Mouse (Mus musculus): ENCODE measurements around the gene Fmo5.

Gene Fmo5

DNA sequence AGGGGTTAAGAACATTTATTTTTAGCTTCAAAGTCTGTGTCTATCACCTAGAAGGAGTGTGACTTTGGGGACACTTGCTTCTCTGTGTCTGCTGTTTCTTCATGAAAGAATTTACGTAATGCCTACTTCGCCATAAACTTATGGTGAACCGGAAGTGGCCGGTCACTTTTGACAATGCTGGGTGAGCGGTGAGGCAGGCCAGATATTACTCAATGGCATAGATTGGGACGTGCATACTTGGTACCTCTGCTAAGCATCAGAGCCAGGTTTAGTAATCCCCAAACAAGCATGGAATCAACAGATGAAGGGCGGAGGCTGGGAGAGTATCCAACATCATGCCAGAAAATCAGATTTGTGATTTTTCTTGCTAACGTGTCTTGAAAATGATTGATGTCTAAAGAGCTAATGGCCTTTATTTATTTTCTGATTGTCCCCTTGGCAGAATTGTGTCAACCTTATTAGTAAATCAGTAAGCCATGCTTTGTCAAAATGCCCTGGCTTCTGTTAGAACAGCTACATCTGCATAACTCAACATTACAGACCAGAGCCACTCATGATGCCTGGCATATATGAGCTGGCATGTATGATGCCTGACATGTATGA lies 2.8 kb downstream of the Fmo5 start:
- DNase-seq (ENCODE audit: low read depth in 2 of 2, low spot score in 2 of 2) = no peak

DNA sequence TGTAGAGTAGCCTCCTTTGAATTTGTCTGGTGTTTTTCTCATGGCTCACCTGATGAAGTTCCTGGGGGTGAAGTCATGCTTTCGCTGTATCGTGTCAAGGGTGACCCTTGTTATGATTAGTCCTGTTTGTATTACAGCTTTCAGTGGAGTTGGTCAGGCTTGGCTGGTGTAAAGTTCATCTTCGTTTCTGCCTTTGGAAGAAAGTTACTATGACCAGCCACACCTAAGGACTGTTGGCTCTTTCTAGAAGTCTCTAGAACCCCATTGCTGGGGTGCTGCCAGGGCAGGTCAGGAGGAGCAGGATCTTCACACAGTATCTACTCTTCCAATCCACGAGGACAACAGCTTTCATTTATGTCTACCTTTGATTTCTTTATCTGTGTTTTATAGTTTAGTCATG lies 4.9 kb downstream of the Fmo5 start:
- DNase-seq (ENCODE audit: low read depth in 2 of 2, low spot score in 2 of 2) = no peak

DNA sequence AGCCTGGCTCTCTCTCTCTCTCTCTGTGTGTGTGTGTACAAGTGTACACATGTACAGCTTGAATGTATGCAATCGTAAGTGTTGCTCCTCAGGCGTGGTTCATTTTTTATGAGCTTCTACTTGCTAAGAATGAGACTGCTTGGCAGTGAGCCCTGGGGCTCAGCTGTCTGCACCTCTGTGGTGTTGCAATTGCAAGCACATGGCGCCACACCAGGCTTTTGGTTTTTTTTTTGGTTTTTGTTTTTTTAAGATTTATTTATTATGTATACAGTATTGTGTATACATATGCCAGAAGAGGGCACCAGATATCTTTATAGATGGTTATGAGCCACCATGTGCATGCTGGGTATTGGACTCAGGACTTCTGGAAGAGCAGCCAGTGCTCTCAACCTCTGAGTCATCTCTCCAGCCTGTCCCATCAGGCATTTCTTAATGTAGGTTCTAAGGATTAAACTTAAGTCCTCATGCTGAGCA lies 5.7 kb downstream of the Fmo5 start:
- no peak for DNase-seq (ENCODE audit: low read depth in 2 of 2, low spot score in 2 of 2)

DNA sequence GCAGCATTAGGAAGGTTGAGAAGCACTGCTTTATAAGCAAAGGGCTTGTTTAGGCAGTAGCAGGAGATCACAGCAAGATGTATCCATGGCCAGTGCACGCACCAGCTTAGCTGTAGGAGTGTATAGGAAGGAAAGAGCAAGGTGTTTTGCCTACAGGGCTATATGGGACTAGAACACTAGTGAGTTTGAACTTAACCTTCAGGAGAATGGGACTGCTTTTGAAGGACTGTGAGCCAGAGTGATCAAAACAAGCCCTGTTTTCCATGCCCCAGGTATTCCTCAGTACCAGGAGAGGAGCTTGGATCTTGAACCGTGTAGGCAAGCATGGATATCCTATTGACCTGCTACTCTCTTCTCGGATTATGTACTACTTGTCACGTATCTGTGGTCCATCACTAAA lies 12.8 kb downstream of the Fmo5 start:
- no peak for DNase-seq (ENCODE audit: low read depth in 2 of 2, low spot score in 2 of 2)

DNA sequence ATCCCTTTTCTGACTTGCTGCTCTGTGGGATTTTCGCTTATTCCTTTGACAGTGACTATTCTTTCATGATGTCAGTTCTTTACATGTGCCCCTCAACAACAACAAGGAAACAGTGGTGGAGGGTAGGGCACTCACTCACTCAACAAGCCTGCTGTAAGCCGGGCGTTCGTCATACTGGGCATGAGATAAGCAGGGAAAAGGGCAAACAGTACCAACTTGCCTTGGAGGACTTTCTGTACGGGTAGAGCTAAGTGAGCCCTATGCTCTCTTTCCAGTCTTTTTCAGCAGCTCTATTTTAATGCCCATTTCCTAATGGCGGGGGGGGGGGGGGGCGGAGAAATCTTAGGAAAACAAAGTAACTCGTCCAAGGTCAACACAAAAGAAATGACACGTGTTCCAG lies 13.4 kb downstream of the Fmo5 start:
- no peak for DNase-seq (ENCODE audit: low read depth in 2 of 2, low spot score in 2 of 2)

GRCm38 (mm10) chr3:97648518-97648917 lies 19.9 kb downstream of the Fmo5 start:
- no peak for DNase-seq (ENCODE audit: low read depth in 2 of 2, low spot score in 2 of 2)

- DNase-seq (ENCODE audit: low read depth in 2 of 2, low spot score in 2 of 2) = no peak
Measured at GRCm38 (mm10) chr3:97649022-97649421, 20.4 kb downstream of the Fmo5 start.

GRCm38 (mm10) chr3:97649469-97649868 lies 20.9 kb downstream of the Fmo5 start:
- DNase-seq (ENCODE audit: low read depth in 2 of 2, low spot score in 2 of 2) = no peak

GRCm38 (mm10) chr3:97651604-97652003 lies 23.0 kb downstream of the Fmo5 start:
- no peak for DNase-seq (ENCODE audit: low read depth in 2 of 2, low spot score in 2 of 2)

- DNase-seq (ENCODE audit: low read depth in 2 of 2, low spot score in 2 of 2) = no peak
Measured at GRCm38 (mm10) chr3:97653781-97654180, 25.2 kb downstream of the Fmo5 start.

GRCm38 (mm10) chr3:97654901-97655300 lies 26.3 kb downstream of the Fmo5 start:
- DNase-seq (ENCODE audit: low read depth in 2 of 2, low spot score in 2 of 2) = peak; percentile 23 to 54

GRCm38 (mm10) chr3:97657655-97658411 lies 29.2 kb downstream of the Fmo5 start, which contains the start of gene Prkab2:
Gene Prkab2 (plus strand): TSS chr3:97658193.
- peak; percentile 97 to 99 for DNase-seq (ENCODE audit: low read depth in 2 of 2, low spot score in 2 of 2)

DNA sequence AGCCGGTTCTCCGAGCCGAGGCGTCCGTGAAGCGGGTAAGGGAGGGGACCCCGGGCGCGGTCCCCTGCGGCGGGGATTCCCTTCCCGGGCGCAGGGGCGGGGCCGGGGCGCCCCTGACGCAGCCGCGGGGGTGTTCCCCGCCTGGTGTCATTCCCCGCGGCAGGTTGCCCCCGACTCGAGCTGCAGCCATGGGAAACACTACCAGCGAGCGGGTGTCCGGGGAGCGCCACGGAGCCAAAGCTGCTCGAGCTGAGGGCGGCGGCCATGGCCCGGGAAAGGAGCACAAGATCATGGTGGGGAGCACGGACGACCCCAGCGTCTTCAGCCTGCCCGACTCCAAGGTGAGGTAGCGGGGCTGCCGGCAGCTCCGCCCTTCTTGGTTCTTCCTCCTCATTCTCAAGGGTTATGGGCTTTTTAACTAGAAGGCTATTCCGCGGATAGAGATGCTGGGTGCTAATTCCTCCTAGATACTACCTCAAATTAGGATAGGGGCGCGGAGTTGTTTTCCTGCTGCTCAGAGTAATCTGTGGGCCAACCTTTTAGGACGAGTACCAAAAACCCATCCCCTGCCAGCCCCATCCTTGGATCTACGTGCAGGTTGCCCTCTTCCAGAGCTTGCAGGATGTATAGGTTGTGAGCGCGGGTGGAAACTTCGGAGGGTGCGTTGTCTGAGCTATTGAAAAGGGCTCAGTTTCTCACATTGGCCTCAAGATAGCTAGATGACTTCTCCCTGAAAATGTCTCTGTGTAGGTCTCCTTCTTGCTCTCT lies 30.0 kb downstream of the Fmo5 start:
- DNase-seq (ENCODE audit: low read depth in 2 of 2, low spot score in 2 of 2) = peak; percentile 10 to 18

DNA sequence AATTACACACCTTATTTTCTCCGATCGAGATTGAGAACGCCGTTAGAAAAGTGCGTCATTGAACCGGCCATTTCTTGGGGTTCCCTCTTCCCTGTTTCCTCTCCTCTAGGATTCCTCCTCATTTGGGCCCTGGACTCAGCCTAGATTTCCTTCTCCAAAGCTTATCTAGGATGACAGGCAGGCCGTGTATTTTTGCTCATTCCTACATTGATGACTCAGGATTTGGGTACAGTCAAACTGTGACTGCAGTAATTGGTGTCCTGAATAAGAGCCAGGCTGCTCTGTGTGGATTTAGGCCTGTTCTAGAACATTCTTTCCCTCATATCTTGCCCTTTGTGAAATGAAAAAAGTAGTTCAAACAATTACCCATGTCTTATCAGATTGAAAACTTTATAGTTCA lies 31.1 kb downstream of the Fmo5 start:
- no peak for DNase-seq (ENCODE audit: low read depth in 2 of 2, low spot score in 2 of 2)

- no peak for DNase-seq (ENCODE audit: low read depth in 2 of 2, low spot score in 2 of 2)
Measured at GRCm38 (mm10) chr3:97661206-97661605, 32.6 kb downstream of the Fmo5 start.

- DNase-seq (ENCODE audit: low read depth in 2 of 2, low spot score in 2 of 2) = no peak
Measured at GRCm38 (mm10) chr3:97665525-97665924, 36.9 kb downstream of the Fmo5 start.

GRCm38 (mm10) chr3:97666154-97666553 lies 37.5 kb downstream of the Fmo5 start:
- DNase-seq (ENCODE audit: low read depth in 2 of 2, low spot score in 2 of 2) = no peak

DNA sequence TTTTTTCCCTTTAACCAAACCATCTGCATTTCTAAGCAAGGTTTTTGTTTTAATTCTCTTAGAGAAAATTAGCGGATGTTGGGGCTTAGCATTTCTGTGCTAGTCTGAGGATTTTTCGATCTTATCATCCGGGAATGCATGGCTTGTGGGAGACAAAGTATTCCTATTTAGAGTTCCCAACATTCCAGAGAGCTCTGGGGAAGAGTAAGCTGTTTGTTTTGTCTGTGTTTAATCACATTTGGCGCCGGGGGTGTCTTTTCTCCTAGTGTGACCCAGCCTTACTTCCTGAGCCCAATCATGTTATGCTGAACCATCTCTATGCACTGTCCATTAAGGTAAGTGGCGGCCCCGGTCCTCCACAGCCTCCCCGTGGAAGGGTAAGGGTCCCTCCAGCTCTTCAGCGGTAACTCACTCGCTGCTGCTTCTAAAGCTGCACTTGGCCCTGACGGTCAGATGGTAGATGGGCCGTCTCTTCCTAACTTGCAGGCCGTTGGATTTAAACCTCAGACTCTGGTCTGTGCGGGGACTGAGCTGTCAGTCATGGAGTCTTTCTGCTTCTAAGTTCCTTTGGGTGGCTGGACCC lies 38.6 kb downstream of the Fmo5 start:
- DNase-seq (ENCODE audit: low read depth in 2 of 2, low spot score in 2 of 2) = no peak

DNA sequence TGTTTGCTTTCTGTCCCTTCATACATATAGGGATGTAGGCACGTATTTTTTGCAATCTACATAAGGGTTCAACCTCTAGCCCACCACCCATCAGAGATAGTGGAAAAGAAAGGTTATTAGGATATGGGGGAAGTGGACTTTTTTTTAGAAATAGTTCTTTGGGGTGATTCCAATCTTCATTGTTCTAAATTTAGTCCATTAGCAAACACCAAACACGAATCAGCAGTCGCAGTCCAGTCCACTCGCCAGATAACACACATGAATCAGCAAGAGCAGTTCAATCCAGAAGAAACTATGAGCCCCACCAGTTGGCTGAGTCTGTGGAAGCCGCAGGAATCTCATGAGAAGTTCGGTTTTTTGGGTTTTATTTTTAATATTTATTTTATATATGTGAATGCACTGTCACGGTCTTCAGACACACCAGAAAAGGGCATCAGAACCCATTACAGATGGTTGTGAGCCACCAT lies 46.1 kb downstream of the Fmo5 start, which contains the start of gene Gm17651:
Gm17651 (minus strand) TSS at position 51 of the 467 bp plus-strand sequence.
- no peak for DNase-seq (ENCODE audit: low read depth in 2 of 2, low spot score in 2 of 2)

GRCm38 (mm10) chr3:97676126-97676525 lies 47.5 kb downstream of the Fmo5 start:
- no peak for DNase-seq (ENCODE audit: low read depth in 2 of 2, low spot score in 2 of 2)

DNA sequence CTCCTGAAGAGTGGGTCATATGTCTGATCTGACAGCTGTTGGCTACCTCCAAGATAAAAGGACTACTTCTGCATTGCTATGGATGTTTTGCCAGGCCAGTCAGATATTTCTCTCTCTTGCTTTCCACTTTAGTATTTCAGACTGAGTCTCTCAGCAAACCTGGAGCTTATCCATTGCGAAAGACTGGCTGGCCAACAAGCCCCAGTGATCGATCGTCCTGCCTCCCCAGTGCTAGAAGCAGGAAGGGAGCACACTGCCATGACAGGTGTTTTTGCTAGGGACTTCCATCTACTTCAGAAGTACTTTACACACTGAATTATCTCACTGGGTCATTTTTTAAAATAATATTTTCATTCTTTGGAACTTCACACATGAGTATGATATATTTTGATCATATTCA lies 49.8 kb downstream of the Fmo5 start:
- no peak for DNase-seq (ENCODE audit: low read depth in 2 of 2, low spot score in 2 of 2)
